Mouse (Mus musculus): ENCODE measurements around the gene Oaf. TPM values are rescaled to one million over a fixed set of nuclear protein-coding genes. Genes with fewer than 3 reads are reported as not detected.

Gene Oaf
- polyA plus RNA-seq, 1 experiment from 2014 or later, result 52.0 TPM

DNA sequence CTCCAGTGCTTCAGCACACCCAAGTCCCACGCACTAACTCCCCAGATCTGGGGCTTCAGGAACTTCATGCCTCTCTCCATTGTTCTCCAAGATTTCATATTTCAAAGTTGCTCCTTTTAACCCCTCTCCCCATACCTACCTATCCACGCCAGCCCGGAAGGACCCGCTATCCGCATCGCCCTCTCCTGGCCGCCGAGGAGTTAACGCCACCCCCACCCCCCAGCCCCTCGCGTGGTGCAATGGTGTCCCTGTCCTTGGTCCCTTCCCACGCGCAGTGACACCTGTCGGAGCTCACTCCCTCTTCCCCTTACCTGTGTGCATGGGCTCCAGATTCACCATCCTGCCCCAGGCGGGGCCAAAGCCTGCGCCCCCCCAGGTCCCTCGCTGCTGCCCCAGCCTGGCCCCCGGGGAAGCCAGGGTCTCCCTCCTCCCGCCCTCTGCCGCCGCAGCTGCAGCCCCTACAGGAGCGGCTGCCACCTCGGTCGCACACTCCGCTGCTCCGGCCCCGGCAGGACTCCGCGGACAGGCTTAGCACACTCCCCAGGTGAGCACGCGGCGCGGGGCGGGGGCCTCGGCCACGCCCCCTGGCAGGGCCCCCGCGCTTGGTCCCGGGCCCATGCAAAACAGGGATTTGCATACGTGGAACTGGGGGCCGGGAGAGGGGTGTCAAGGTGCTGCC is 34.2 kb downstream of the Oaf start:
- no peak overlapping the region for H3K9ac ChIP-seq (ENCODE audit: low read depth, low read length)
- H3K36me3 ChIP-seq (ENCODE audit: control insufficient read depth, insufficient read depth, low read length), result no peaks in the 10 kb centered on the region
- 2% methylated on average over 39 of the region's 41 CpGs for WGBS
- peaks cover 7% of the 10 kb centered on the region for H3K4me1 ChIP-seq (replicated peaks; ENCODE audit: control insufficient read depth, insufficient read depth, low read length)
- peak overlapping the region; percentile 52 for H3K4me2 ChIP-seq
- DNase-seq (ENCODE audit: low spot score), result no peak
- peaks cover 68% of the 10 kb centered on the region for H3K27me3 ChIP-seq (replicated peaks; ENCODE audit: control insufficient read depth, insufficient read depth, low read length)
- no peak overlapping the region for H3K27ac ChIP-seq (ENCODE audit: low read depth, low read length)
- no peak for ATAC-seq (replicated peaks; ENCODE audit: low FRiP score)
- no peaks in the 10 kb centered on the region for H3K9me3 ChIP-seq (ENCODE audit: control insufficient read depth, low read length)
- peak overlapping the region; percentile 13 for H3K4me3 ChIP-seq (ENCODE audit: low read depth, low read length)

DNA sequence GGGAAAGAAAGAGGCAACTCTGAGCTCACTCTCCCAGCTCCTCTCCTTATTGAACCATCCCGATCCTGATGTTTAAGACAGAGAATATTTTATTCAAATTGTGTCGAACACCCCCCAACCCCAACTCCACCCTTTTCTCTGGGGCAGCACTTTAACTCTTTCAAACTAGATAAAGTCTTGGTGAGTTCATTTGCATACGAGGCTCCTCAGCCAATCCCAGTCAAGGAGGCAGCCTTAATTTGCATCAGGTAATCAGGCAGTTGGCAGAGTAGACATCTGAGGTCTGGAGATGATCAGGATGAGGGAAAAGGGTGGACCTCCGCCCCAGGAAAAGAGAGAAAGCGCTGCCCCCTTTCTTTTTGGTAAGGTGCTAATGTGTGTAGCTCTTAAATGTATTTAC is 39.5 kb downstream of the Oaf start:
- no peak for DNase-seq (ENCODE audit: low spot score)
- Histone ChIP-seq H3K27me3 (replicated peaks; ENCODE audit: control insufficient read depth, insufficient read depth, low read length) (peaks cover 64% of the 10 kb centered on the region), H3K9me3 (ENCODE audit: control insufficient read depth, low read length) (no peaks in the 10 kb centered on the region), H3K4me3 (ENCODE audit: low read depth, low read length) (no peak overlapping the region), H3K9ac (ENCODE audit: low read depth, low read length) (no peak overlapping the region), H3K36me3 (ENCODE audit: control insufficient read depth, insufficient read depth, low read length) (no peaks in the 10 kb centered on the region), H3K4me1 (replicated peaks; ENCODE audit: control insufficient read depth, insufficient read depth, low read length) (no peaks in the 10 kb centered on the region), H3K27ac (ENCODE audit: low read depth, low read length) (no peak overlapping the region), H3K4me2 (no peak overlapping the region)
- peak; percentile 53; the same call in 1 of the 2 replicates for ATAC-seq (replicated peaks; ENCODE audit: low FRiP score)
- WGBS, result 4% methylated on average over 5 of the region's 5 CpGs

DNA sequence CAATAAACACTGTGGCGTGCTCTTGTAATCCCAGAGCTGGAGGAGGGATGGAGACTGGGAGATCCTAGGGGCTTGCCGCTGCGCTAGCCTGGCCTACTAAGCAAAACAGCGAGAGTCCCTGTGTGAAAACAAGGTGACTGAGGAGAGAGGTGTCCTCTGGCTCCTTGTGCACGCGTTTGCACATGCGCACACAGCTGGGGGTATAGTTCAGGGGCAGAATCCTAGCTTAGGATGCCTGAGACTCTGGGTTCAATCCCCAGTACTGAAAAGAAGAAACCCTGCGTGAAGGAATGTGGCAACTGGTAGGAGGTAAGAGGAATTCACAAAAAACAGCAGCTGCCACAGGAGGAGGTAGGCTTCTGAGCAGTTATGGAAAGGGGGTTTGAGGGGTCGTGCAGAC is 45.7 kb downstream of the Oaf start:
- Histone ChIP-seq H3K4me3 (ENCODE audit: low read depth, low read length) (no peak overlapping the region), H3K36me3 (ENCODE audit: control insufficient read depth, insufficient read depth, low read length) (no peaks in the 10 kb centered on the region), H3K9me3 (ENCODE audit: control insufficient read depth, low read length) (no peaks in the 10 kb centered on the region), H3K27me3 (replicated peaks; ENCODE audit: control insufficient read depth, insufficient read depth, low read length) (peaks cover 19% of the 10 kb centered on the region), H3K9ac (ENCODE audit: low read depth, low read length) (no peak overlapping the region), H3K4me1 (replicated peaks; ENCODE audit: control insufficient read depth, insufficient read depth, low read length) (no peaks in the 10 kb centered on the region), H3K27ac (ENCODE audit: low read depth, low read length) (no peak overlapping the region), H3K4me2 (no peak overlapping the region)
- WGBS, result 22% methylated on average over 9 of the region's 9 CpGs
- DNase-seq (ENCODE audit: low spot score) (no peak), ATAC-seq (replicated peaks; ENCODE audit: low FRiP score) (no peak)

DNA sequence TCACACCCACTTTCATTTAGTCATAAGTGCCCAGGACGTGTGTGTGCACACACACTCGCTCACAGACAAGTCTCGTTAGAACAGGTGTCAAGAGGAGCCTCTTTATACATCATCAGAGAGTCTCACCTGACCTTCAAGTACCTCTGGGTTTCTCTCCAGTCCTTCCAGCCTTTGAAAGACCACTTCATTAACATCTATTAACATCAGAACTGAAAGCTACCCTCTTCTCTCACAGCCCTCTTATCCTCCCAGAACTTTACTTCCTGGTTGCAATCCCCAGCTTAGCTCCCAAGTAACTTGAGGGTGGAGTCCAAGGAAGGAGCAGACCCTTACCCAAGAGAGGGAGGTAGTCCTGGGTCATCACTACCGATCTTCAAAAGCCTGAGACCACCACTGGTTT is 48.1 kb downstream of the Oaf start:
- H3K4me3 ChIP-seq (ENCODE audit: low read depth, low read length), result no peak overlapping the region
- ATAC-seq (replicated peaks; ENCODE audit: low FRiP score), result no peak
- H3K9me3 ChIP-seq (ENCODE audit: control insufficient read depth, low read length), result no peaks in the 10 kb centered on the region
- no peak for DNase-seq (ENCODE audit: low spot score)
- peaks cover 20% of the 10 kb centered on the region for H3K27me3 ChIP-seq (replicated peaks; ENCODE audit: control insufficient read depth, insufficient read depth, low read length)
- no peak overlapping the region for H3K27ac ChIP-seq (ENCODE audit: low read depth, low read length)
- H3K9ac ChIP-seq (ENCODE audit: low read depth, low read length), result no peak overlapping the region
- 43% methylated on average over 4 of the region's 4 CpGs for WGBS
- H3K36me3 ChIP-seq (ENCODE audit: control insufficient read depth, insufficient read depth, low read length), result no peaks in the 10 kb centered on the region
- no peak overlapping the region for H3K4me2 ChIP-seq
- H3K4me1 ChIP-seq (replicated peaks; ENCODE audit: control insufficient read depth, insufficient read depth, low read length), result no peaks in the 10 kb centered on the region

DNA sequence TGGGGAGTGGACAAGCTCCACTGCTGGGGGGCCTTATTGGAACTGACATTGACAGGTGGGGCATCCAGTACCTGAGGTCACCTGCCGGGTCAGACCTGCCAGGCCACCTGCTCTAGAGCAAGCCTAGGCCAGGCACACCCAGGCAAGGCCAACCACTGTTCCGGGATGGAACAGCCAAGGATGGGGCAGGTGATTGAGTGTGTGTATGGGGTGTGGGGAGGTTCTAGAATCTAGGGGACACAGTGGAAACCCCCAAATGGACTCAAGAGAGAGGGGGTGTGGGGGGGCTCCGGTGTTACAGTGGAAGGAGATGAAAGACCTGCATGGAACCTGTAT is 50.7 kb downstream of the Oaf start:
- H3K4me2 ChIP-seq, result no peak overlapping the region
- no peaks in the 10 kb centered on the region for H3K36me3 ChIP-seq (ENCODE audit: control insufficient read depth, insufficient read depth, low read length)
- no peaks in the 10 kb centered on the region for H3K9me3 ChIP-seq (ENCODE audit: control insufficient read depth, low read length)
- no peak overlapping the region for H3K9ac ChIP-seq (ENCODE audit: low read depth, low read length)
- H3K4me1 ChIP-seq (replicated peaks; ENCODE audit: control insufficient read depth, insufficient read depth, low read length), result no peaks in the 10 kb centered on the region
- H3K4me3 ChIP-seq (ENCODE audit: low read depth, low read length), result no peak overlapping the region
- ATAC-seq (replicated peaks; ENCODE audit: low FRiP score) (no peak), DNase-seq (ENCODE audit: low spot score) (no peak)
- H3K27ac ChIP-seq (ENCODE audit: low read depth, low read length), result no peak overlapping the region
- 43% methylated on average over 3 of the region's 3 CpGs for WGBS
- peaks cover 12% of the 10 kb centered on the region for H3K27me3 ChIP-seq (replicated peaks; ENCODE audit: control insufficient read depth, insufficient read depth, low read length)

DNA sequence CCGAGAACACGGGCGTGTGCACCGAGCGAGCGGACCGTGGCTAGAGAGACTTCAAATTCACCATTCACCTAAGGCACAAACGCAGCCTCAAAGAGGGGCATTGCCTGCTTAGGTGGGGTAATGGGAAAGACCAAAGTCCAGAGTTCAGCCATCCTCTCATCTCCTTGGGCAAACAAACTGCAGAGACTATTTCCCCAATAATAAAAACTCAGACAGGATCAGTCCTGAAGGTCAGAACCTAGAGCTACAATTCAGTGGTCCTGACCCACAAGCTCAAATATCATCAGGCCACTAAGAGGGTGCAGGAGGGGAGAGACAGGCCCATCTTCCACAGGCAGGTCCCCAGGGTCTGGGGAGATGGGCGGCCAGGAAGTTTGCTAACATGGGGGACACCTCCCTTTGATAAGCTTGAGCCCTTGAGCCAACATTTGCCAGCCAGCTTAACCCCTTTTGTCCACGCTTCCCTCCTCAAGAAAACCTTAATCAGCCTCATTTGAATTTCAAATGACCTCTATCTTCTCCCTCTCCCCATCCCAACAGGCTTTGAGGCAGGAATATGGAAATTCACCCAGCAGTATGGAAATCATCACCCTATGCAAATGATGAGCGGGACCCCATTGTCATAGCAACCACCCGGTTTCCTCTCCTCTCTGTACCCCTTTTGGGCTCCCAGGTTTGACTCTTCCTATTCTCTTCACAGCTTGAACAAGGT is 51.2 kb downstream of the Oaf start:
- H3K9ac ChIP-seq (ENCODE audit: low read depth, low read length), result no peak overlapping the region
- ATAC-seq (replicated peaks; ENCODE audit: low FRiP score) (no peak), DNase-seq (ENCODE audit: low spot score) (no peak)
- H3K27ac ChIP-seq (ENCODE audit: low read depth, low read length), result no peak overlapping the region
- H3K4me2 ChIP-seq, result no peak overlapping the region
- no peak overlapping the region for H3K4me3 ChIP-seq (ENCODE audit: low read depth, low read length)
- no peaks in the 10 kb centered on the region for H3K36me3 ChIP-seq (ENCODE audit: control insufficient read depth, insufficient read depth, low read length)
- H3K4me1 ChIP-seq (replicated peaks; ENCODE audit: control insufficient read depth, insufficient read depth, low read length), result no peaks in the 10 kb centered on the region
- WGBS, result 60% methylated on average over 12 of the region's 12 CpGs
- peaks cover 8% of the 10 kb centered on the region; the same call in 1 of the 2 replicates for H3K27me3 ChIP-seq (replicated peaks; ENCODE audit: control insufficient read depth, insufficient read depth, low read length)
- no peaks in the 10 kb centered on the region for H3K9me3 ChIP-seq (ENCODE audit: control insufficient read depth, low read length)

DNA sequence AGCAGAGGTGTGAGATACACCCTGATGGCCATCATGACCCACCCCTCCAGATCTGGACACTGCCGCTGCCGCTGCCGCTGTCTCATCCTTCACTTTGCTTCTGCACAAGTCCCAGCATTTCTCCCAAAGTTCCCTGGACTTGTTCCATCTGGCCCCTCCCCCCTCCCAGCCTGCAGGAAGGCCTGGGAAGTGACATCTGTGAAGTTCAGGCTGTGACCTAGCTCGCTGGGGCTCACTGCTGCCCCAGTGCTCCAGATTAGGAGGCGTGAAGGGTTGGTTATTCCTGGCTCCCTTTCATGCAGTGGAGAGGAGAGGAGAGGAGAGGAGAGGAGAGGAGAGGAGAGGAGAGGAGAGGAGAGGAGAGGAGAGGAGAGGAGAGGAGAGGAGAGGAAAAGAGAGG is 60.1 kb downstream of the Oaf start:
- Histone ChIP-seq H3K4me2 (no peak overlapping the region), H3K27ac (ENCODE audit: low read depth, low read length) (no peak overlapping the region), H3K4me3 (ENCODE audit: low read depth, low read length) (no peak overlapping the region), H3K4me1 (replicated peaks; ENCODE audit: control insufficient read depth, insufficient read depth, low read length) (no peaks in the 10 kb centered on the region), H3K36me3 (ENCODE audit: control insufficient read depth, insufficient read depth, low read length) (no peaks in the 10 kb centered on the region), H3K27me3 (replicated peaks; ENCODE audit: control insufficient read depth, insufficient read depth, low read length) (no peaks in the 10 kb centered on the region), H3K9ac (ENCODE audit: low read depth, low read length) (no peak overlapping the region), H3K9me3 (ENCODE audit: control insufficient read depth, low read length) (no peaks in the 10 kb centered on the region)
- WGBS, result 49% methylated on average over 5 of the region's 5 CpGs
- DNase-seq (ENCODE audit: low spot score), result no peak
- no peak for ATAC-seq (replicated peaks; ENCODE audit: low FRiP score)

DNA sequence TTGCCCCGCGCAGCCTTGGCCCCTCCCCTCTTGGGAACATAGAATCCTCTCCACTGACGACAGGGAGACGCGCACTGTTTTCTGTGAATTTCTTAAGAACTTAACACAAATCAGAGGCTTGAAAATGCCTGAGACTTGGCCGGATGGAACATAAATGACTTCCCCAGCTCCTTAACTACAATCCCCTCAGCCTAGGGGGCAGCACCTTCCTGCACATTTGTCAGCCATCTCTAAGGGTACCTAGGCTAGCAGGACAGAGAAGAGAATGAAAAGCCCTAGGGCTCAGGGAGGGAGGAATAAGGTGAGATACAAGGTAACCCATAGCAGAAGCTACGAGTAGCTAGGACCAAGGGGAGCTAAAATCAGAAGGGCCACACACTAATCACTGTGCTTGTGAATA is 61.5 kb downstream of the Oaf start:
- Histone ChIP-seq H3K9me3 (ENCODE audit: control insufficient read depth, low read length) (no peaks in the 10 kb centered on the region), H3K4me3 (ENCODE audit: low read depth, low read length) (no peak overlapping the region), H3K27me3 (replicated peaks; ENCODE audit: control insufficient read depth, insufficient read depth, low read length) (no peaks in the 10 kb centered on the region), H3K9ac (ENCODE audit: low read depth, low read length) (no peak overlapping the region), H3K4me2 (no peak overlapping the region), H3K27ac (ENCODE audit: low read depth, low read length) (no peak overlapping the region), H3K4me1 (replicated peaks; ENCODE audit: control insufficient read depth, insufficient read depth, low read length) (no peaks in the 10 kb centered on the region), H3K36me3 (ENCODE audit: control insufficient read depth, insufficient read depth, low read length) (no peaks in the 10 kb centered on the region)
- WGBS, result 59% methylated on average over 7 of the region's 7 CpGs
- ATAC-seq (replicated peaks; ENCODE audit: low FRiP score) (no peak), DNase-seq (ENCODE audit: low spot score) (no peak)

Measured in liver, embryonic 11.5 days (tissue).